Mouse (Mus musculus) forebrain, embryonic 16.5 days (tissue): ENCODE data around the gene Tanc2. TPM values are rescaled to one million over a fixed set of nuclear protein-coding genes. Genes with fewer than 3 reads are reported as not detected.

Source experiments
- ATAC-seq: fragments of 200-750 bp; cut with Nextera tagmentation; 2 replicates; pipeline ENCODE4 v1.8.0; 2017; ENCODE audit warnings: mild to moderate bottlenecking, moderate library complexity
- H3K27ac ChIP-seq: fragments of 300-500 bp; sonication (generic); 2 replicates; pipeline ENCODE4 v1.5.1; 2014; ENCODE audit warnings: low read length, control low read depth
- H3K27me3 ChIP-seq: fragments of 300-500 bp; sonication (generic); replicated peaks from 2 replicates; pipeline ENCODE4 v1.6.1; 2014; ENCODE audit warnings: low read length; ENCODE audit not compliant: control insufficient read depth, insufficient read depth
- H3K36me3 ChIP-seq: fragments of 300-500 bp; sonication (generic); 2 replicates; pipeline ENCODE4 v1.6.1; 2014; ENCODE audit not compliant: control insufficient read depth, insufficient read depth
- H3K4me1 ChIP-seq: fragments of 300-500 bp; sonication (generic); replicated peaks from 2 replicates; pipeline ENCODE4 v1.6.1; 2014; ENCODE audit warnings: low read length; ENCODE audit not compliant: control insufficient read depth, insufficient read depth
- H3K4me2 ChIP-seq: fragments of 300-500 bp; sonication (generic); 2 replicates; pipeline ENCODE4 v1.6.1; 2014; ENCODE audit warnings: mild to moderate bottlenecking, low read length, control low read depth
- H3K4me3 ChIP-seq: fragments of 300-500 bp; sonication (generic); replicated peaks from 2 replicates; pipeline ENCODE4 v1.5.1; 2014; ENCODE audit warnings: mild to moderate bottlenecking, low read length, control low read depth
- H3K9ac ChIP-seq: fragments of 300-500 bp; sonication (generic); replicated peaks from 2 replicates; pipeline ENCODE4 v1.6.1; 2014; ENCODE audit warnings: low read depth, low read length, control low read depth
- H3K9me3 ChIP-seq: fragments of 300-500 bp; sonication (generic); 2 replicates; pipeline ENCODE4 v1.6.1; 2016; ENCODE audit warnings: low read length; ENCODE audit not compliant: control insufficient read depth
- WGBS: fragments of 180-500 bp; shearing (Covaris S2); extraction: QIAGEN DNeasy Blood & Tissue Kit; methylation state at CpG from one replicate; pipeline ENCODE4 v1.1.7; 2014; 5-methylcytosine and 5-hydroxymethylcytosine counted together
- microRNA-seq: library from miRNA; unstranded; fragments of <30 nt; microRNA quantifications from one replicate; pipeline ENCODE4, GENCODE M21; 2017
- polyA plus RNA-seq: library from polyadenylated mRNA; unstranded; fragments of >200 nt; fragmentation: Nextera tagmentation; extraction: Ambion mirVana; gene quantifications from 2 replicates; pipeline ENCODE4 v1.2.1, GENCODE M21; 2015

The Tanc2 gene
- polyA plus RNA-seq, 1 experiment from 2014 or later, result 49.8 TPM

DNA sequence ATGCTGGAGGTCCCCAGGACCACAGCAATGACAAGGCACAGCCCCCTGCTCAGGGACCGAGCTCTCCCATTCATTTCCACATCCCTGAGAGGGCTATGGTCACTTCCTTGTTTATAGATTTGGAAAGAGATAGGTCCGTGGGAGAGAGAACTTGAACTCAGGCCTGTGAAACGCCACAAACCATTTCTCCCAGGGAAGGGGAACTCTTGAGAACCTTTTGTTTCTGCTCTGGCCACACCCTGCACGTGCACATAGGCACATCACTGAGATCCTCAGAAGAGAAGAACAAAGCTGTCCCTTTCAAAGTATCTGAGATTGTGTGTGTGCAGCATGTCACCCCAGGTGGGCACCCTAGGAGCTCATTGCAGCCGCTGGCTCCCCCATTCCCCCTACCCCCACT, 388.8 kb downstream of the Tanc2 start:
- Histone ChIP-seq H3K4me1 (no peaks in the 10 kb centered on the region), H3K4me2 (no peak overlapping the region), H3K36me3 (no peaks in the 10 kb centered on the region), H3K9ac (no peak overlapping the region), H3K27me3 (no peaks in the 10 kb centered on the region), H3K4me3 (no peak overlapping the region), H3K9me3 (no peaks in the 10 kb centered on the region), H3K27ac (no peak overlapping the region)
- 73% methylated on average over 5 of the region's 5 CpGs for WGBS
- ATAC-seq, result no peak

Small RNA genes lying within 50 kb of the gene (microRNA-seq; reads per million reads assigned to microRNA genes)
- not detected for gene Gm23990

Other genes with a start within 250 kb of the Tanc2 start
- 0.35 and 0.80 TPM in 2 replicates for gene March10, start 133.3 kb upstream of the Tanc2 start, polyA plus RNA-seq